Mouse (Mus musculus) kidney, adult 2 months (tissue): Measurements from ENCODE around the gene Smyd1. TPM values are rescaled to one million over a fixed set of nuclear protein-coding genes. Genes with fewer than 3 reads are reported as not detected.
"Not testable (repeated sequence)": the region's sequence is repeated elsewhere in the genome, so short reads cannot be mapped to it uniquely, and the experiment has no call there.

ENCODE experiments used
- DNase-seq: peaks from one replicate; pipeline ENCODE4 v3.0.0; 2021
- H3K27ac ChIP-seq: fragments of 200-500 bp; 2 replicates; pipeline ENCODE4 v1.5.1; 2012; ENCODE audit warnings: low read depth, low read length, control low read depth, inconsistent platforms; ENCODE audit not compliant: insufficient read depth
- H3K27me3 ChIP-seq: fragments of 200-500 bp; replicated peaks from 2 replicates; pipeline ENCODE4 v1.6.1; 2012; ENCODE audit warnings: mild to moderate bottlenecking, moderate library complexity, low read length, inconsistent platforms; ENCODE audit not compliant: control insufficient read depth, insufficient read depth
- H3K36me3 ChIP-seq: fragments of 200-500 bp; 2 replicates; pipeline ENCODE4 v1.6.1; 2012; ENCODE audit warnings: mild to moderate bottlenecking, moderate library complexity, low read length, inconsistent platforms; ENCODE audit not compliant: control insufficient read depth, insufficient read depth
- H3K4me1 ChIP-seq: fragments of 200-500 bp; 2 replicates; pipeline ENCODE4 v1.6.1; 2011; ENCODE audit warnings: low read length; ENCODE audit not compliant: control insufficient read depth, insufficient read depth
- H3K4me3 ChIP-seq: fragments of 200-500 bp; 2 replicates; pipeline ENCODE4 v1.5.1; 2011; ENCODE audit warnings: mild to moderate bottlenecking, low read depth, low read length, control low read depth; ENCODE audit not compliant: insufficient read depth
- CTCF ChIP-seq: fragments of 200-500 bp; conservative IDR thresholded peaks from 2 replicates; pipeline ENCODE4 v1.5.1; 2011; ENCODE audit warnings: low read depth, mild to moderate bottlenecking, control low read depth, low read length, moderate library complexity, mixed read lengths; ENCODE audit not compliant: insufficient read depth, insufficient read length
- POLR2A ChIP-seq: fragments of 200-500 bp; IDR thresholded peaks from one replicate; pipeline ENCODE4 v1.6.1; 2011; ENCODE audit warnings: low read depth, low read length, control low read depth
- WGBS: fragments of 180-500 bp; shearing (Covaris S2); methylation state at CpG from one replicate; pipeline ENCODE4 v1.1.7; 2018; 5-methylcytosine and 5-hydroxymethylcytosine counted together
- polyA plus RNA-seq: library from polyadenylated mRNA; depleted of rRNA; stranded (reverse); fragments of >200 nt; gene quantifications from 2 replicates; pipeline ENCODE4 v1.2.3, GENCODE M21; 2012

Gene Smyd1
- polyA plus RNA-seq, 1 experiment: 2.3 TPM

DNA sequence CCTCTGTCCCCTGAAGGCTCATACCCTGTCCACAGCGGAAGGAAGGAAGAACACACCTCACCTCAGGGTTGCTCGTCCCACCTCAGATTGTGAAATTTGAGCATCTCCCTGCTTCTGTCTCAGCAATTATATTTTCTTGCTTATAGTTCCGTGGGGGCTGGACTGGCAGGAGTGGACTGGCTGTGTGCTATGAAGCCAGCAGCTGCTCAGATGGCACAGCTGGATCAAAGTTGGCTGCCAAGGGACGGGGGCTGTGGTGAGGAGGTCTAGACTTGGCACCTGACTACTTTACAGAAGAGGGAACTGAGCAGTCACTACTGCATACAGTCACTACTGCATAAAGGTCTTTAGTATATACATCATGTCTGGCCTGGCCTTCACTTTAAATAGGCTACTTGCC is 17.3 kb upstream of the Smyd1 start:
- Histone ChIP-seq H3K4me1 (no peaks in the 10 kb centered on the region), H3K36me3 (no peaks in the 10 kb centered on the region), H3K27me3 (no peaks in the 10 kb centered on the region), H3K4me3 (no peak overlapping the region), H3K27ac (no peak overlapping the region)
- no peak for DNase-seq
- 73% methylated on average over 4 of the region's 4 CpGs for WGBS
- TF ChIP-seq POLR2A (no peak), CTCF (no peak)

DNA sequence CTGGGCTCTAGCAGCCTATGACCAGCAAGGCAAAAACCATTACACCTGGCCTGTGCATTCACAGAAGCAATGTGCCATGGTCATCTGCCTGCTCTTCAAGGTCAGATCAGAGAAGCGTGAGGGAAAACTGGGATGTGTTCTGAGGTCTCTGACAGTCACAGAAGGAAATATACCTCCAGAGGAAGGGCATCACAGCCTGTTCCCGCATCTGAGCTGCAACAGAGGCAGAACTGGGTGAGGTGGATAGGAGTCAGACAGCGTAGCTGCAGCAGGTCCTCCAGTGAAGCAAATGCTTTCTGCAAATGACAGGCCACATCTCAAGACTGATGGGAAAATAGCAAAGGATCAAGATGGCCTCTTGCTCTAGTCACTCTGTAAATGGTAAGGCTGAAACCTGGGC is 16.9 kb upstream of the Smyd1 start:
- Histone ChIP-seq H3K4me1 (no peaks in the 10 kb centered on the region), H3K27me3 (no peaks in the 10 kb centered on the region), H3K36me3 (no peaks in the 10 kb centered on the region), H3K4me3 (no peak overlapping the region), H3K27ac (no peak overlapping the region)
- WGBS: 75% methylated on average over 3 of the region's 3 CpGs
- no peak for DNase-seq
- TF ChIP-seq CTCF: no peak
- TF ChIP-seq POLR2A: no peak

DNA sequence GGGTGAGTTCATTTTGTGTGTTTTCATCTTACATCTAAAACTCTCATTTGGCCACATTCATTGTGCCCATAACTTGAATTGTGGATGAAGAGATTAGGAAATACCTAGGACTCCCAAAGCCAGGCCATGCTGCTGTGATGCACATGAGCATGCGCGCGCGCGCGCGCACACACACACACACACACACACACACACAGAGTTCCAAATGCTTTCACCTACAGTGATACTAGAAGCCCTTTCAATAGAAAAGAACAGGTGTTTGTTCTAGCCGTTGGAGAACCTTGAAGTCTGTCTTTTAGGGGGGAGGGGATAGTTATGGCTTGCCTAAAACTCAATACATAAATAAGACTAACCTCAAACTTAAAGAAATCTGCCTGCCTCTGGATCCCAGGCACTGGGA is 15.6 kb upstream of the Smyd1 start:
- WGBS: 93% methylated on average over 8 of the region's 8 CpGs
- H3K4me1 ChIP-seq: no peaks in the 10 kb centered on the region
- H3K36me3 ChIP-seq: no peaks in the 10 kb centered on the region
- TF ChIP-seq POLR2A (no peak), CTCF (no peak)
- H3K4me3 ChIP-seq: no peak overlapping the region
- H3K27me3 ChIP-seq: no peaks in the 10 kb centered on the region
- DNase-seq: no peak
- no peak overlapping the region for H3K27ac ChIP-seq

DNA sequence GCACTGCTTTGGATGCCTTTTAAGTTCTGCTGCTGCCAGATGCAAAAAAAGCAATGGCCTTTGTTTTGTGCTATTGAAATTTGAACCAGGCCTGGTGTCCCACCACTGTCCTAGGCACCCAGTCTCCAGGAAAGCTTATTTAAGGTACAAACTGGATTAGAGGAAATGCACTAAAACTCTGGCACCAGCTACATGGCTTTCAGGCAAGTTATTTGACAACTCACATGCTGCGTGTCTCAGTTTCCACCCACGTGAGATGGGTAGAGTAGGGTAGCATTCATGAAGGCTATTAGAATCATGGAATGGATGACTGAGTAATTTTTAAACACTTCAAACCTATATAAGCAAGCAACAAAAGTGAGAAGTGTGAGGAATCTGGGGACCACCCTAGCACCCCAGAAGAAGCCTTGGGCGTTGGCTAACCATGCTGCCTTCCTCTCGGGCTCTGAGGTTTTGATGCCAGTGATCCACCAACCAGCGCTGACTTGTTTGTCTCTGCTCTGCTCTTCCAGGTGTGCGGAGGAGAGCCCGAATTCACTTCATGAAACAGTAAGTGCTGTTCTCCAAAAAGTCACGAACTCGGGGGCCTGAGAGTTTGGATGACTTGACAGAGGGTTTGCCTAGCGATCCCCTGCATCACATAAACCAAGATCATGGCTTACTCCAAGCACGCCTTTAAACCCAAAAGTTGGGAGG is 11.7 kb upstream of the Smyd1 start:
- TF ChIP-seq POLR2A (no peak), CTCF (no peak)
- no peaks in the 10 kb centered on the region for H3K4me1 ChIP-seq
- DNase-seq: no peak
- no peak overlapping the region for H3K4me3 ChIP-seq
- no peak overlapping the region for H3K27ac ChIP-seq
- no peaks in the 10 kb centered on the region for H3K36me3 ChIP-seq
- H3K27me3 ChIP-seq: no peaks in the 10 kb centered on the region
- 92% methylated on average over 11 of the region's 11 CpGs for WGBS

- Histone ChIP-seq H3K4me1 (no peaks in the 10 kb centered on the region), H3K27ac (no peak overlapping the region), H3K36me3 (no peaks in the 10 kb centered on the region), H3K4me3 (no peak overlapping the region), H3K27me3 (no peaks in the 10 kb centered on the region)
- 53% methylated on average over 3 of the region's 3 CpGs for WGBS
- TF ChIP-seq CTCF (no peak), POLR2A (no peak)
- DNase-seq: no peak
Observed at GRCm38 (mm10) chr6:71333031-71333430, 11.0 kb upstream of the Smyd1 start.

- WGBS: 80% methylated on average over 11 of the region's 11 CpGs
- no peaks in the 10 kb centered on the region for H3K4me1 ChIP-seq
- TF ChIP-seq POLR2A (no peak), CTCF (no peak)
Observed at GRCm38 (mm10) chr6:71332236-71332965, 10.4 kb upstream of the Smyd1 start.

GRCm38 (mm10) chr6:71331491-71331890 is 9.5 kb upstream of the Smyd1 start:
- not testable (repeated sequence) for DNase-seq, H3K4me1 ChIP-seq, H3K4me3 ChIP-seq, H3K27me3 ChIP-seq, H3K36me3 ChIP-seq, H3K27ac ChIP-seq
- 89% methylated on average over 2 of the region's 4 CpGs for WGBS

More at GRCm38 (mm10) chr6:71332236-71332965, 10.4 kb upstream of the Smyd1 start:
- no peaks in the 10 kb centered on the region for H3K27me3 ChIP-seq
- H3K4me3 ChIP-seq: no peak overlapping the region
- no peaks in the 10 kb centered on the region for H3K36me3 ChIP-seq
- no peak overlapping the region for H3K27ac ChIP-seq
- DNase-seq: no peak
